Mouse (Mus musculus) ovary, postnatal 10 days (tissue): ENCODE measurements around the gene Olfr1507.

Source experiments
- DNase-seq: peaks from one replicate; pipeline ENCODE4 v3.0.0; 2022; ENCODE audit warnings: low spot score

Gene Olfr1507

DNA sequence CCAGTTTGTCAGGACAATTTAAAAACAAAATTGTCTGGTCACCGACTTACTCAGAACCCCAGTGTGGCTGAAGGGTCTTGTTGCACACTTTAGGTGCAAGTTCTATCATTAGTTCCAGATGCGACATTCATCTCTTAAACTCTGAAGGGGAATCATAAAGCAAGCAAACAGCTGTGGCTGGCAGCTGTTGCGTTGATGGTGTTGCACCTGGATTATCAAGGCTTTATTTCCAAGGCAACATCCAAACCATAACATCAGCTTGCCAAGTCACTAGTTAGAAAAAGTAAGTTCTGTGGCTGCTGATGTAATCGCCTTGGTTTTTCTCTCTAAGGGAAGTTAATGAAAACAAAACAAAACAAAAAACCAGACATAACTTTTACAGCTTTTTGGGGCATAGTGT lies at the start of gene Olfr1507:
Gene Olfr1507 (minus strand): TSS at position 234 of the 400 bp plus-strand sequence.
- no peak for DNase-seq

DNA sequence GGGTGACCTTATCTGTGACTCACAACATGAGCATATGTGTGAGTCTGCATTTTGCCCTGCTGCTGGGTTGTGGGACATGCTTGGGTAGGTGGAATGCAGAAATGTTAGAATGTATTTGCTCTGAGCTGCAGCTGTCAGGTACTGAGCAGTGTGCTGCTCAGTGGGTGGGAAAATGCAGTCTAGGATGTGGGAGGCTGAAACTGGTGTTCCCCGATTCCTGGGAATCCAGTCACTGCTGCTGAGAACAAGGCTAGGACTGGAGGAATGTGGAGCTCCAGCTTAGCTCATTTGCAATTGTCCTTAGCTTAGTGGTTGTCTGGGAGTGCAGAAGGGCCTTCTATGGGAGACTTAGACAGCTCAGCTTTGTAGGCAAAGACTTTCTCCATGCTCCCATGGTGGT lies 37.8 kb upstream of the Olfr1507 start:
- DNase-seq: no peak

- no peak for DNase-seq
These were observed 29.4 kb upstream of the Olfr1507 start for GRCm38 (mm10) chr14:52524952-52525351.

GRCm38 (mm10) chr14:52467395-52467794 lies 28.2 kb downstream of the Olfr1507 start, which contains the start of gene Olfr1508:
Gene Olfr1508 (minus strand): TSS chr14:52467495.
- DNase-seq: no peak

- no peak for DNase-seq
These were observed 29.8 kb downstream of the Olfr1507 start for GRCm38 (mm10) chr14:52465738-52466137.

- DNase-seq: no peak
These were observed 33.6 kb downstream of the Olfr1507 start for GRCm38 (mm10) chr14:52461928-52462327.

GRCm38 (mm10) chr14:52451138-52451537 lies 44.4 kb downstream of the Olfr1507 start:
- no peak for DNase-seq

DNA sequence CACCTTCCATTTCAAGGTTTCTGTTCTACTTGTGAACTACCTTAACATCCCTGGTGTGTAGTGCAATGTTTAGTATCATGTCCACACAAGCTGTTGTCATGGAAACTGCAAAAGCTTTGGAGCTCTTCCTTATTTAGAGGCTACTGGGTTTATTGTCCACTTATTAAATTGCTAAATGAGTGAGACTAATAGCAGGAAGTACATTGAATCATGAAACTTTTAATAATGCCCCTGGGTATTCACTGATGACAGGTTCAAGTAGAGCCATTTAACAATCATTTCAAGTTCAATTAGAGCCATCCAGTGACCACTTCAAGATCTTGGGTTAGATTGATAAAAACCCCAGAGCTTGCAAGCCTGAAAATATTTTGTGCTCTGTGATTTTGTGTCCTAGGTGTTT lies 52.9 kb downstream of the Olfr1507 start, which contains the start of gene Olfr1509:
Gene Olfr1509 (plus strand): TSS at position 301 of the 400 bp plus-strand sequence.
- no peak for DNase-seq
